Mouse (Mus musculus) lung, embryonic 14.5 days (tissue): ENCODE results near the gene Ufsp1. TPM values are rescaled to one million over a fixed set of nuclear protein-coding genes. Genes with fewer than 3 reads are reported as not detected.

Source experiments
- ATAC-seq: fragments of 200-750 bp; cut with Nextera tagmentation; 2 replicates; pipeline ENCODE4 v1.8.0; 2017; ENCODE audit warnings: mild to moderate bottlenecking, moderate TSS enrichment, moderate library complexity; ENCODE audit not compliant: insufficient read depth
- DNase-seq: peaks from one replicate; pipeline ENCODE4 v3.0.0-alpha.2; 2015
- H3K27ac ChIP-seq: fragments of 300-500 bp; sonication (generic); 2 replicates; pipeline ENCODE4 v1.5.1; 2014; ENCODE audit warnings: low read depth, mild to moderate bottlenecking, moderate library complexity
- H3K27me3 ChIP-seq: fragments of 300-500 bp; sonication (generic); 2 replicates; pipeline ENCODE4 v1.6.1; 2014; ENCODE audit warnings: low read length, control low read depth; ENCODE audit not compliant: insufficient read depth
- H3K36me3 ChIP-seq: fragments of 300-500 bp; sonication (generic); 2 replicates; pipeline ENCODE4 v1.6.1; 2014; ENCODE audit warnings: control low read depth; ENCODE audit not compliant: insufficient read depth
- H3K4me1 ChIP-seq: fragments of 300-500 bp; sonication (generic); 2 replicates; pipeline ENCODE4 v1.6.1; 2014; ENCODE audit warnings: antibody characterized with exemption, control low read depth; ENCODE audit not compliant: insufficient read depth
- H3K4me2 ChIP-seq: fragments of 300-500 bp; sonication (generic); 2 replicates; pipeline ENCODE4 v1.6.1; 2014; ENCODE audit warnings: mild to moderate bottlenecking
- H3K4me3 ChIP-seq: fragments of 300-500 bp; sonication (generic); 2 replicates; pipeline ENCODE4 v1.5.1; 2014; ENCODE audit warnings: low read depth, low read length
- H3K9ac ChIP-seq: fragments of 300-500 bp; sonication (generic); 2 replicates; pipeline ENCODE4 v1.6.1; 2014
- H3K9me3 ChIP-seq: fragments of 300-500 bp; sonication (generic); 2 replicates; pipeline ENCODE4 v1.6.1; 2016; ENCODE audit warnings: low read depth, low read length, control low read depth
- CTCF ChIP-seq: IDR thresholded peaks from 2 replicates; pipeline ENCODE4 v1.5.1; 2016; ENCODE audit warnings: antibody characterized with exemption, low read depth
- WGBS: fragments of 180-500 bp; shearing (Covaris S2); extraction: QIAGEN DNeasy Blood & Tissue Kit; methylation state at CpG from one replicate; pipeline ENCODE4 v1.1.7; 2014; 5-methylcytosine and 5-hydroxymethylcytosine counted together
- polyA plus RNA-seq: library from polyadenylated mRNA; unstranded; fragments of >200 nt; fragmentation: Nextera tagmentation; extraction: Ambion mirVana; gene quantifications from 2 replicates; pipeline ENCODE4 v1.2.1, GENCODE M21; 2014

Ufsp1 gene
- polyA plus RNA-seq, 1 experiment from 2014 or later: 4.6 TPM

GRCm38 (mm10) chr5:137307071-137307912, 12.9 kb downstream of the Ufsp1 start, which contains the start of gene Srrt:
TSS of gene Srrt (minus strand) at chr5:137307674.
- Histone ChIP-seq H3K4me2 (peak within 1 kb of the TSS; percentile 81), H3K9me3 (no peaks in the 10 kb centered on the region), H3K27me3 (no peaks in the 10 kb centered on the region), H3K4me1 (peaks cover 22% of the 10 kb centered on the region), H3K36me3 (peaks cover 74% of the 10 kb centered on the region), H3K9ac (peak within 1 kb of the TSS; percentile 97), H3K27ac (peak within 1 kb of the TSS; percentile 95), H3K4me3 (peak within 1 kb of the TSS; percentile 94)
- ATAC-seq (peak; percentile 89), DNase-seq (peak; percentile 99)
- WGBS: under 1% methylated on average over 70 of the region's 72 CpGs
- TF ChIP-seq CTCF: no peak

GRCm38 (mm10) chr5:137308356-137308755, 13.9 kb downstream of the Ufsp1 start:
- Histone ChIP-seq H3K9ac (peak overlapping the region; percentile 97; the same call in 1 of the 2 replicates), H3K27me3 (no peaks in the 10 kb centered on the region), H3K36me3 (peaks cover 65% of the 10 kb centered on the region), H3K4me3 (peak overlapping the region; percentile 94), H3K4me1 (peaks cover 28% of the 10 kb centered on the region), H3K9me3 (no peaks in the 10 kb centered on the region), H3K27ac (peak overlapping the region; percentile 95), H3K4me2 (peak overlapping the region; percentile 81)
- peak; percentile 15 for DNase-seq
- TF ChIP-seq CTCF: peak; percentile 19; the same call in 1 of the 2 replicates
- 94% methylated on average over 4 of the region's 4 CpGs for WGBS
- no peak for ATAC-seq

GRCm38 (mm10) chr5:137313466-137314192, 19.2 kb downstream of the Ufsp1 start:
- DNase-seq (peak; percentile 46), ATAC-seq (peak; percentile 72)
- peaks cover 24% of the 10 kb centered on the region for H3K4me1 ChIP-seq
- 0 out of 2 replicates have a peak, but pooled peaks have one; percentile 2 for TF ChIP-seq CTCF
- H3K4me2 ChIP-seq: peak overlapping the region; percentile 93
- peak overlapping the region; percentile 95 for H3K9ac ChIP-seq
- H3K9me3 ChIP-seq: no peaks in the 10 kb centered on the region
- H3K27me3 ChIP-seq: no peaks in the 10 kb centered on the region
- under 1% methylated on average over 22 of the region's 22 CpGs for WGBS
- peak overlapping the region; percentile 83 for H3K4me3 ChIP-seq
- peaks cover 42% of the 10 kb centered on the region for H3K36me3 ChIP-seq
- H3K27ac ChIP-seq: peak overlapping the region; percentile 98

GRCm38 (mm10) chr5:137314193-137315083, 20.0 kb downstream of the Ufsp1 start, which contains the start of gene Trip6:
TSS of gene Trip6 (minus strand) at chr5:137314404.
- Histone ChIP-seq H3K4me2 (peak within 1 kb of the TSS; percentile 93), H3K9me3 (no peaks in the 10 kb centered on the region), H3K4me3 (peak within 1 kb of the TSS; percentile 83), H3K27ac (peak within 1 kb of the TSS; percentile 98), H3K4me1 (peaks cover 24% of the 10 kb centered on the region), H3K27me3 (no peaks in the 10 kb centered on the region), H3K36me3 (peaks cover 36% of the 10 kb centered on the region), H3K9ac (peak within 1 kb of the TSS; percentile 95)
- WGBS: 13% methylated on average over 30 of the region's 30 CpGs
- ATAC-seq (peak; percentile 96), DNase-seq (peak; percentile 100)
- TF ChIP-seq CTCF: peak; percentile 49; the same call in 1 of the 2 replicates

GRCm38 (mm10) chr5:137315084-137315903, 20.9 kb downstream of the Ufsp1 start:
- Histone ChIP-seq H3K4me1 (peaks cover 24% of the 10 kb centered on the region), H3K4me3 (peak overlapping the region; percentile 83; the same call in 1 of the 2 replicates), H3K27me3 (no peaks in the 10 kb centered on the region), H3K36me3 (peaks cover 31% of the 10 kb centered on the region), H3K9me3 (no peaks in the 10 kb centered on the region), H3K4me2 (peak overlapping the region; percentile 93), H3K9ac (peak overlapping the region; percentile 95), H3K27ac (peak overlapping the region; percentile 98)
- DNase-seq (peak; percentile 66), ATAC-seq (0 out of 2 replicates have a peak, but pooled peaks have one; percentile 4)
- TF ChIP-seq CTCF: peak; percentile 57
- WGBS: 31% methylated on average over 30 of the region's 30 CpGs
